Mouse (Mus musculus) T-cell, adult 2 months (primary cell): ENCODE results near the gene Gm11444.

Experiments used
- DNase-seq: peaks from one replicate; pipeline ENCODE4 v3.0.0; 2022; ENCODE audit warnings: low spot score

The Gm11444 gene

GRCm38 (mm10) chr11:85812201-85812966 lies 37.7 kb downstream of the Gm11444 start:
- DNase-seq: no peak

DNA sequence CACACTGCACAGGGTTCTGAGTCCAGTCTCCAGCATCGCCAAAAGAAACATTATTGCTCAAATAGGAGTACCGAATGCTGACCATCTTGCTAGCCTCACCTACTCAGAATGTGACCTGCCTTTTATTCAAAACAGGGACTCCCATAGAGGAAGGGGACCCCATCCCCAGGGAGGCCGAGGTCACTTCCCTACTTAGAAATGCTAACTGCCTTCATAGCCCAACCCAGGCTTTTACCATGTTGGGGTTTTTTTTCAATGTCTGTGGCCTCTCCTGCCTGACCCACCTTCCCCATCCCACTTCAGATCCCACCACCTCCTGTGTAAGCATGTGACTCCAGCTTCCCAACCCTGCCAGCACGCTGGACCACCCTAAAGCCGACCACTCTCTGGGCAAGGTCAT lies 38.5 kb downstream of the Gm11444 start:
- DNase-seq: no peak

DNA sequence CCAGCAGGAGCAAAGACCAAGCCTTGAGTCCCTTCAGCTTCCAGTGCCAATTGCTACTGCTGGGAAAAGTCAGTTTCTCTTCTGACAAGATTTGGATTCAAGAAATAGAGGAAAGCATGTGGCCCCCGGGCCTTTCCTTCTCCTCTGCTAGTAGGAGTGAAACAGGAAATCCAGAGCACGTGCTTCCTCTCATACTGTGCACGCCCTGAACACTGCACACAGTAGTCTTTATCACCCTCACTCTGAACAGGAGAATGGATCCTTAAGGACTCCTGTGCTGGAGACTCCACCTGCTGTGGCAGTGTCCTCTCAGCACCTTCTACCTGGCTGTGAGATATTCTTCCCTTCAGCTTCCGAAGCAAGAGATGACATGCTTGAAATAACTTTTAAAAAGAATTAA lies 38.9 kb downstream of the Gm11444 start:
- no peak for DNase-seq

- no peak for DNase-seq
Observed at GRCm38 (mm10) chr11:85807353-85807752, 42.8 kb downstream of the Gm11444 start.

- DNase-seq: no peak
Observed at GRCm38 (mm10) chr11:85805779-85806178, 44.4 kb downstream of the Gm11444 start.

DNA sequence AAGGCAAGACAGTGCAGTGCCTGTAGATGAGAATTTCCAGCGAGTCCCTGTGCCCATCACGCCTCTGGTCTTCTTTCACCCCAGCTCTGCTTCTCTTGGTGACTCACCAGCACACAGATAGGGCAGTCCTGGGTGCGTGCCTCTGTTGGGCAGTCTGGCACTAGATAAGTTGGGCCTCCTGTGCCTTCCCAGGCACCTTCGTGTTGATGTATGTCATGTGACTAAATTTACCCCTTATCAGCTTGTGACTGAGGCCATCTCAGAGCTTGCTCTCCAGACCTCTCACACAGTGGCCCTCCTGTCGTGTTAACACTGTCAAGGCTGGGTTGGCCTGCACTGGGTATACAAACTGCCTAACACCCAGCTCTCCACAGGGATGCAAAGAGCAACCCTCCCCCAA lies 46.1 kb downstream of the Gm11444 start:
- no peak for DNase-seq

GRCm38 (mm10) chr11:85800380-85800779 lies 49.8 kb downstream of the Gm11444 start:
- DNase-seq: no peak

DNA sequence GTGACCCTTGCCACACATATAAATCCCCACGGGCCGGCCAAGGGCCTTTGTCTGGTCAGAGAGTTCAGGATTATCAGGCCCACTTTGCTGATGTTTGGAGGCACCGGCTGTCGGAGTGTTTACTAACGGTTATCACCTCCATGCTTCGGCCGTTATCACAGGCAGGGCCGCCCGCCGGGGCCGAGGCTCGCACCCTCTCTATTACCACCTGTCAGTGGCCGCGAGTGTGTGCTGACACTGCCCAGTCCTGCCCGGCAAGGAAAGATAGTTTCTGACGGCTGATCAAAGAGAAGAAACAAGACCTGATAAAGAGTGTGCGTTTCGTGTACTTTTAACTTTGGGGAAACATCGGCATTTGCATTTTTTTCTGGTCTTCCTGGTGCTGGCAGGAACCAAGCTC lies 50.3 kb downstream of the Gm11444 start:
- no peak for DNase-seq

- DNase-seq: no peak
Observed at GRCm38 (mm10) chr11:85799456-85799855, 50.7 kb downstream of the Gm11444 start.
